Mouse (Mus musculus) liver, embryonic 13.5 days (tissue): ENCODE data around the gene Rasl11a. TPM values are rescaled to one million over a fixed set of nuclear protein-coding genes. Genes with fewer than 3 reads are reported as not detected.
A peak's percentile ranks its signal among the peaks of the same experiment; 100 is the strongest.

ENCODE experiments used
- ATAC-seq: fragments of 200-750 bp; cut with Nextera tagmentation; 2 replicates; pipeline ENCODE4 v1.8.0; 2017; ENCODE audit warnings: low read depth, mild to moderate bottlenecking, moderate number of reproducible peaks, moderate library complexity
- DNase-seq: peaks from one replicate; pipeline ENCODE4 v3.0.0; 2022
- H3K27ac ChIP-seq: fragments of 300-500 bp; sonication (generic); 2 replicates; pipeline ENCODE4 v1.5.1; 2015; ENCODE audit warnings: moderate library complexity, mild to moderate bottlenecking, inconsistent platforms
- H3K27me3 ChIP-seq: fragments of 300-500 bp; sonication (generic); 2 replicates; pipeline ENCODE4 v1.6.1; 2015; ENCODE audit warnings: mild to moderate bottlenecking, inconsistent platforms
- H3K36me3 ChIP-seq: fragments of 300-500 bp; sonication (generic); 2 replicates; pipeline ENCODE4 v1.6.1; 2015; ENCODE audit warnings: mild to moderate bottlenecking, inconsistent platforms
- H3K4me1 ChIP-seq: fragments of 300-500 bp; sonication (generic); replicated peaks from 2 replicates; pipeline ENCODE4 v1.6.1; 2015; ENCODE audit warnings: inconsistent platforms
- H3K4me2 ChIP-seq: fragments of 300-500 bp; sonication (generic); 2 replicates; pipeline ENCODE4 v1.6.1; 2015; ENCODE audit warnings: inconsistent platforms, mild to moderate bottlenecking, moderate library complexity
- H3K4me3 ChIP-seq: fragments of 300-500 bp; sonication (generic); replicated peaks from 2 replicates; pipeline ENCODE4 v1.5.1; 2015; ENCODE audit warnings: mild to moderate bottlenecking, inconsistent platforms
- H3K9ac ChIP-seq: fragments of 300-500 bp; sonication (generic); 2 replicates; pipeline ENCODE4 v1.6.1; 2015; ENCODE audit warnings: mild to moderate bottlenecking, inconsistent platforms
- H3K9me3 ChIP-seq: fragments of 300-500 bp; sonication (generic); replicated peaks from 2 replicates; pipeline ENCODE4 v1.6.1; 2016; ENCODE audit warnings: inconsistent platforms
- WGBS: fragments of 180-500 bp; shearing (Covaris S2); methylation state at CpG from one replicate; pipeline ENCODE4 v1.1.7; 2015; ENCODE audit not compliant: insufficient replicate concordance; 5-methylcytosine and 5-hydroxymethylcytosine counted together
- polyA plus RNA-seq: library from polyadenylated mRNA; unstranded; fragments of >200 nt; fragmentation: Nextera tagmentation; extraction: Ambion mirVana; gene quantifications from 2 replicates; pipeline ENCODE4 v1.2.1, GENCODE M21; 2015

Rasl11a gene
- polyA plus RNA-seq, 1 experiment from 2014 or later = 3.1 TPM

DNA sequence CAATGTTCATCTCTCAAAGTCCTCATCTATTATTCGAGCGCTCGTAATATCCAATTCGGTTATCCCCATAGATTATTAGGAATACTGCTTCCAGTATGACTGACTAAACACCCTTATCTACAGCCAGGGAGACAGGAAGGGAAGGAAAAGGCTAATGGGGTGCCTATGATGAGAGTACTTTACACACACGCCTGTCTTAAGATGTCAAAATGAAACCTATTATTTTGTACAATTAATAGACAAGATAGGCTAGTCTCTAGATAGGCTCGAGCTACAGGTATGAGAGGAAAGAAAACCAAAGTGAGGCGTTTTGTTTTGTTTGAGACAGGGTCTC, 12.5 kb upstream of the Rasl11a start:
- Histone ChIP-seq H3K36me3 (peaks cover 36% of the 10 kb centered on the region), H3K4me1 (peaks cover 56% of the 10 kb centered on the region), H3K4me2 (peak overlapping the region; percentile 74), H3K9ac (peak overlapping the region; percentile 96), H3K27ac (peak overlapping the region; percentile 88), H3K9me3 (no peaks in the 10 kb centered on the region), H3K27me3 (no peaks in the 10 kb centered on the region), H3K4me3 (peak overlapping the region; percentile 95)
- WGBS = 48% methylated on average over 7 of the region's 7 CpGs
- DNase-seq = no peak
- peak; percentile 30 for ATAC-seq

DNA sequence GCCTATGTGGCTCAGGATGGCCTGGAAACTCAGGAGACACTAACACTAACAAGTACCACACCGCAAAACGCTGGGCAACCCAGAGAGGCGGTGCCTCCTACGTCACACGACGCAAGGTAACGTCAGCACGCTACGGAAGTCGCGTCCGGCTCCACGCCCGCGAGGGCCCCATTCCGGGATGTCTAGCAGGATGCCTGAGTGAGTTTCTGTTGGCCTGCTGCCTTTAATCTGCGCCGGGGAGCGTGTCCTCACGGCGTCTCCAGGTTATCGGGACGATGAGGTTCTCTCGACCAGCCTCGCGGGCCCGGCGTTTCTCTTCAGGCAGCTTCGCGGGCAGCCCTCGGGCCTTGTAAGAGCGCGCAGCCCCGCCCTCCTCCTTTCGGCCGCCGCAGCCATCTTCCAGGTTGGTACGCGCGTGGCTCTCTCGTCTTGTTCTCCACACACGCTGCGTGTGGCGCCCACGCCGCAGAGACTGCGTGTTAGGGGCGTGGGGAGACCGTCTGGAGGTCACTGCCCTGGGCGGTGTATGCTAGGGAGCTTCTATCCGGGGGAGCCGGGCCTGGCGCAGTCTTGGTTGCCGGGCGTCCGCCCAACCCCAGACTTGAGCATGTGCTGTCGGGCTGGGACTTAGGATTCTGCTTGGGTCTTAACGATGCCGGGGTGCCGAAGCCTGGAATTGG, 12.0 kb upstream of the Rasl11a start, which contains the start of gene Rpl21:
Rpl21 (plus strand) TSS at position 122 of the 680 bp plus-strand sequence.
- peak within 1 kb of the TSS; percentile 88 for H3K27ac ChIP-seq
- under 1% methylated on average over 60 of the region's 60 CpGs for WGBS
- H3K4me2 ChIP-seq = peak within 1 kb of the TSS; percentile 74
- ATAC-seq (peak; percentile 94), DNase-seq (peak; percentile 90)
- H3K27me3 ChIP-seq = no peaks in the 10 kb centered on the region
- H3K9me3 ChIP-seq = no peaks in the 10 kb centered on the region
- H3K36me3 ChIP-seq = peaks cover 42% of the 10 kb centered on the region
- peak within 1 kb of the TSS; percentile 96 for H3K9ac ChIP-seq
- H3K4me1 ChIP-seq = peaks cover 56% of the 10 kb centered on the region
- peak within 1 kb of the TSS; percentile 95 for H3K4me3 ChIP-seq

DNA sequence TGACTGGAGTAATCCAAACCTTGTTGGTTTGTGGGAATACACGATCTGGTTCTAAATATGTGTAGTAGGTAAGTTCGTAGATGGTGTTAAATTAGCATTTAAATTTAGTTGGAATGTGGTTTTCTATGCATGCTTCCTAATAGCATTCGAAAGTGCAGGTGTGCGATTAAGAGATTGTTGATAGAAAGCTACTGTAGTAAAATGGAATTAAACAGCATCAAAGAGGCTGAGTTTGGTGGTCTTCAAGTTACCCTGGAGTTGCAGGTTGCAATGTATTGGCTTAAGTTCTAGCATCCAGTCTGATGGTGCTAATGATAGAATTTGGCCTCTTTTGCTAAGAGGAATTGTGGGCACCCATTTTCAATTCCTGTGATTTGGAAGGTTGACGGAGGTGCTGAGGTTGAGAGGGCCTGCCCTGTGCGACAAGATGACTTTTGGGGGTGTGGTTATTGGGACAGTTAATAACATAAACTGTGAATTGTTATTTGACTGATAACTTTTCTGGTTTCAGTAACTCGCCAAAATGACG, 11.1 kb upstream of the Rasl11a start:
- H3K36me3 ChIP-seq = peaks cover 50% of the 10 kb centered on the region
- no peaks in the 10 kb centered on the region for H3K27me3 ChIP-seq
- peak overlapping the region; percentile 88 for H3K27ac ChIP-seq
- H3K9ac ChIP-seq = peak overlapping the region; percentile 96
- 3% methylated on average over 8 of the region's 8 CpGs for WGBS
- H3K4me3 ChIP-seq = peak overlapping the region; percentile 95
- DNase-seq (no peak), ATAC-seq (no peak)
- peak overlapping the region; percentile 74 for H3K4me2 ChIP-seq
- peaks cover 58% of the 10 kb centered on the region for H3K4me1 ChIP-seq
- H3K9me3 ChIP-seq = no peaks in the 10 kb centered on the region

GRCm38 (mm10) chr5:146834959-146835358, 9.9 kb upstream of the Rasl11a start:
- H3K36me3 ChIP-seq = peaks cover 53% of the 10 kb centered on the region
- peak overlapping the region; percentile 95 for H3K4me3 ChIP-seq
- peak overlapping the region; percentile 74 for H3K4me2 ChIP-seq
- ATAC-seq = no peak
- peak overlapping the region; percentile 88 for H3K27ac ChIP-seq
- H3K4me1 ChIP-seq = peaks cover 47% of the 10 kb centered on the region
- no peak for DNase-seq
- H3K9ac ChIP-seq = peak overlapping the region; percentile 96
- 38% methylated on average over 8 of the region's 8 CpGs for WGBS
- H3K27me3 ChIP-seq = no peaks in the 10 kb centered on the region
- no peaks in the 10 kb centered on the region for H3K9me3 ChIP-seq

DNA sequence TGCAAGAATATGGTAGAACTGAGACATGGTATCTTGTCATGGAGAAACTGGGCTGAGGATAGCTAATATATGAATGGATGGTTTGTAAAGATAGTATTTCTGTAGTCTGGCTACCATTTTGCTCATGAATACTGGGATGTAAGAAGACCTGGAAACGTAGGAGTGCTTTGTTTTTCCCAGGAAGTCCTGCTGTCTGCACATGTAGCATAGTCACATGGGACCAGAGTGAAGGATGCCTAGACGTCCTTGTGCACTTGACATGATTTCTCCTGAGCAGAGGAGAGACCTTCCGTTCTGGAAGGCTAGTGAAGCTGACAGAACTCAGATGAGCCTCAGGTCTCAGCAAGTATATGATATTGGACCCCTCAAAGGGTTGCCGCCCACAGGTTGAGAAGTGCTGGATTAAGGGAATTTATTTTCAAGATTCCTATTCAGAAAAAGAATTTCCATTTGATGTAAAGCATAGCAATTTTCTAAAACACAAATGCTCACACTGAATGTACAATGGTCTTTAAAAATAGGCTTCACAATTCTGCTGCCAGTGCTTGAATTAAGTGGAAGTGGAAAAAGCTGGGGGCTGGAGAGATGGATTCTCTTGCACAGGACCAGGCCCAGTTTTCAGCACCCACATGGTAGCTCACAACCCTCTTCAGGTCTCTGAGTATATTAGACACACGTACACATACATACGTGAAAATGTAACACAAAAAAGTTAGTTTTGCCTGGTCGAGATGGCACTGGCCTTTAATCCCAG, 6.7 kb upstream of the Rasl11a start:
- Histone ChIP-seq H3K9me3 (no peaks in the 10 kb centered on the region), H3K4me1 (peaks cover 34% of the 10 kb centered on the region), H3K27me3 (0 out of 2 replicates have a peak, but pooled peaks cover 1% of the 10 kb centered on the region), H3K4me2 (no peak overlapping the region), H3K9ac (no peak overlapping the region), H3K27ac (0 out of 2 replicates have a peak overlapping the region, but pooled peaks have one; percentile 8), H3K36me3 (peaks cover 53% of the 10 kb centered on the region), H3K4me3 (no peak overlapping the region)
- DNase-seq (no peak), ATAC-seq (no peak)
- 67% methylated on average over 7 of the region's 7 CpGs for WGBS

GRCm38 (mm10) chr5:146838836-146839648, 5.8 kb upstream of the Rasl11a start:
- DNase-seq = no peak
- peaks cover 50% of the 10 kb centered on the region for H3K36me3 ChIP-seq
- WGBS = 54% methylated on average over 12 of the region's 12 CpGs
- peaks cover 29% of the 10 kb centered on the region for H3K4me1 ChIP-seq
- H3K4me2 ChIP-seq = no peak overlapping the region
- H3K9ac ChIP-seq = no peak overlapping the region
- no peak overlapping the region for H3K4me3 ChIP-seq
- 0 out of 2 replicates have a peak, but pooled peaks have one; percentile 25 for ATAC-seq
- H3K9me3 ChIP-seq = no peaks in the 10 kb centered on the region
- H3K27ac ChIP-seq = peak overlapping the region; percentile 8; the same call in 1 of the 2 replicates
- H3K27me3 ChIP-seq = peaks cover 10% of the 10 kb centered on the region

- DNase-seq (no peak), ATAC-seq (no peak)
- H3K4me3 ChIP-seq = no peak overlapping the region
- no peak overlapping the region; the same call in 1 of the 2 replicates for H3K27ac ChIP-seq
- H3K9ac ChIP-seq = no peak overlapping the region
- peaks cover 43% of the 10 kb centered on the region for H3K36me3 ChIP-seq
- no peak overlapping the region for H3K4me2 ChIP-seq
- no peaks in the 10 kb centered on the region for H3K9me3 ChIP-seq
- WGBS = 55% methylated on average over 5 of the region's 5 CpGs
- peaks cover 26% of the 10 kb centered on the region for H3K4me1 ChIP-seq
- H3K27me3 ChIP-seq = peaks cover 17% of the 10 kb centered on the region
Measured at GRCm38 (mm10) chr5:146839760-146840159, 5.1 kb upstream of the Rasl11a start.

DNA sequence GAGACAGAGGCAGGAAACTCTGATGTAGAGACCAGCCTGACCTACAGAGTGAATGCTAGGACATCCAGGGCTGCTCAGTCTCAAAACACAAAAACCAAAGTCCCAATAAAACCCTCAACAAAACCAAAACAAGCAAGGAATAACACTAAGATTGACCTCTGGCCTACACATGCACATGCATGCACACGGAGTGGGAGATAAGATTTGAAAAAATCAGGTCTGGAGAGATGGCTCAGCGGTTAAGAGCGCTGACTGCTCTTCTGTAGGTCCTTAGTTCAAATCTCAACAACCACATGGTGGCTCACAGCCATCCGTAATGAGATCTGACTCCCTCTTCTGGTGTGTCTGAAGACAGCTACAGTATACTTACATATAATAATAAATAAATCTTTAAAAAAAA, 4.4 kb upstream of the Rasl11a start:
- Histone ChIP-seq H3K9ac (no peak overlapping the region), H3K9me3 (no peaks in the 10 kb centered on the region), H3K27me3 (peaks cover 24% of the 10 kb centered on the region), H3K36me3 (peaks cover 36% of the 10 kb centered on the region), H3K27ac (no peak overlapping the region), H3K4me2 (no peak overlapping the region), H3K4me3 (no peak overlapping the region), H3K4me1 (peaks cover 26% of the 10 kb centered on the region)
- no peak for DNase-seq
- no peak for ATAC-seq
- whole genome bisulfite sequencing = 56% methylated on average over 4 of the region's 4 CpGs

- H3K36me3 ChIP-seq = peaks cover 27% of the 10 kb centered on the region
- DNase-seq (no peak), ATAC-seq (no peak)
- H3K9me3 ChIP-seq = no peaks in the 10 kb centered on the region
- no peak overlapping the region for H3K9ac ChIP-seq
- peaks cover 27% of the 10 kb centered on the region for H3K4me1 ChIP-seq
- no peak overlapping the region for H3K27ac ChIP-seq
- WGBS = 72% methylated on average over 5 of the region's 5 CpGs
- H3K4me3 ChIP-seq = no peak overlapping the region
- H3K4me2 ChIP-seq = no peak overlapping the region
- peaks cover 33% of the 10 kb centered on the region for H3K27me3 ChIP-seq
Measured at GRCm38 (mm10) chr5:146841301-146841700, 3.6 kb upstream of the Rasl11a start.

GRCm38 (mm10) chr5:146841996-146842395, 2.9 kb upstream of the Rasl11a start:
- peaks cover 40% of the 10 kb centered on the region for H3K27me3 ChIP-seq
- ATAC-seq (no peak), DNase-seq (no peak)
- H3K36me3 ChIP-seq = peaks cover 20% of the 10 kb centered on the region
- no peak overlapping the region for H3K9ac ChIP-seq
- 71% methylated on average over 4 of the region's 4 CpGs for WGBS
- no peaks in the 10 kb centered on the region for H3K9me3 ChIP-seq
- no peak overlapping the region for H3K27ac ChIP-seq
- H3K4me2 ChIP-seq = no peak overlapping the region
- peaks cover 21% of the 10 kb centered on the region for H3K4me1 ChIP-seq
- no peak overlapping the region for H3K4me3 ChIP-seq
